Mouse (Mus musculus) olfactory bulb, adult 2 months (tissue): ENCODE data around the gene Appl1.

Source experiments
- CTCF ChIP-seq: fragments of 200-500 bp; IDR thresholded peaks from 2 replicates; pipeline ENCODE4 v1.5.1; 2012; ENCODE audit warnings: low read depth, mild to moderate bottlenecking, low read length, moderate library complexity; ENCODE audit not compliant: insufficient read depth
- POLR2A ChIP-seq: fragments of 200-500 bp; IDR thresholded peaks from 2 replicates; pipeline ENCODE4 v1.6.1; 2012; ENCODE audit warnings: mild to moderate bottlenecking, low read depth, low read length, moderate library complexity; ENCODE audit not compliant: insufficient read depth

- TF ChIP-seq CTCF: no peak
- no peak for TF ChIP-seq POLR2A
Observed at GRCm38 (mm10) chr14:26979808-26980207, 8.8 kb upstream of the Appl1 start.
